Mouse (Mus musculus): ENCODE measurements around the gene Zfp169.

GRCm38 (mm10) chr13:48547623-48548022 is 34.4 kb upstream of the Zfp169 start:
- no peak for TF ChIP-seq CHD2 (IDR thresholded peaks at IDR 0.05; ENCODE audit: low read length)
- no peak for TF ChIP-seq E2F4 (IDR thresholded peaks at IDR 0.05; ENCODE audit: borderline replicate concordance, low read depth, low read length)
- no peak for TF ChIP-seq MEF2A (IDR thresholded peaks at IDR 0.05; ENCODE audit: extremely low read depth, insufficient replicate concordance, low read depth, low read length, poor library complexity, severe bottlenecking)
- no peak for TF ChIP-seq POLR2A (IDR thresholded peaks at IDR 0.05; ENCODE audit: control insufficient read depth in 1 of 2, insufficient read depth in 1 of 2, low read depth in 1 of 2, low read length in 2 of 2, poor library complexity in 1 of 2)
- no peak; the same call in 1 of the 2 replicates for TF ChIP-seq SIN3A (IDR thresholded peaks at IDR 0.05; ENCODE audit: low read length)
- no peak for TF ChIP-seq CTCF (IDR thresholded peaks at IDR 0.05 in 2 of 3, conservative IDR thresholded peaks at IDR 0.05 in 1 of 3; ENCODE audit: control insufficient read depth in 1 of 3, insufficient read depth in 1 of 3, low read depth in 2 of 3, low read length in 3 of 3, poor library complexity in 1 of 3, severe bottlenecking in 1 of 3)
- TF ChIP-seq UBTF (IDR thresholded peaks at IDR 0.05; ENCODE audit: borderline replicate concordance, insufficient read depth, low read depth, low read length) = no peak
- TF ChIP-seq EP300 (IDR thresholded peaks at IDR 0.05; ENCODE audit: low read depth in 1 of 2, low read length in 2 of 2) = no peak
- TF ChIP-seq USF1 (IDR thresholded peaks at IDR 0.05; ENCODE audit: low read depth, low read length) = no peak
- no peak for TF ChIP-seq NRF1 (IDR thresholded peaks at IDR 0.05; ENCODE audit: insufficient read depth, low read depth, low read length, poor library complexity, severe bottlenecking)
- no peak for TF ChIP-seq RCOR1 (IDR thresholded peaks at IDR 0.05; ENCODE audit: low read depth, low read length)
- TF ChIP-seq MXI1 (IDR thresholded peaks at IDR 0.05; ENCODE audit: low read depth, low read length) = no peak
